Mouse (Mus musculus) neural tube, embryonic 10.5 days (tissue): ENCODE measurements around the gene Grm8.

Experiments
- DNase-seq: peaks from one replicate; pipeline ENCODE4 v3.0.0-alpha.2; 2017; ENCODE audit warnings: low spot score; ENCODE audit errors: extremely low spot score

Grm8 gene

GRCm38 (mm10) chr6:27264972-27265371, 870.0 kb downstream of the Grm8 start:
- DNase-seq: no peak

- no peak for DNase-seq
These were observed 872.4 kb downstream of the Grm8 start for GRCm38 (mm10) chr6:27262611-27263010.

- no peak for DNase-seq
These were observed 894.6 kb downstream of the Grm8 start for GRCm38 (mm10) chr6:27240416-27240815.

GRCm38 (mm10) chr6:27239968-27240367, 895.0 kb downstream of the Grm8 start:
- DNase-seq: no peak
